Mouse (Mus musculus): ENCODE results near the gene Olfr215.
"Not testable (repeated sequence)": the region's sequence is repeated elsewhere in the genome, so short reads cannot be mapped to it uniquely, and the experiment has no call there.

Gene Olfr215

DNA sequence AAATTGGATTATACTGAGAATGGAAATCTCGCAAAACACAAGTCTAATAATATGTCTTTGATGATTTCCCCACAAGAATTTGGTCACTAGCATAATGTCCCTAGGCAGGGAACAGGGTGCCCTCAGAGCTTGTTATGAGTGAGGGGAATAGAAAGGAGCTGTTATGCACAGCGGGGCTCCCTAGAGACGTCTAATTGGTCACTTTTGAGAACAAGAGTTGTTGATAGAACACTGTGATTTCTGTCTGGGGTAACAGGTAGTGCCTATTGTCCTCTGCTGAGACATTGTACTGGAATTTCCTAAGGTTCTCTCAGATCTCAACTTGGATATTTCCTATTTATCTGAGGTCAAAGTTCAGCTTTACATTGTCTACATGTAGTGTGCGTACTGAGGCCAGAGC lies at the start of gene Olfr215:
Olfr215 (minus strand) TSS at position 101 of the 400 bp plus-strand sequence.
- in situ Hi-C loops (cut with MboI; ENCODE audit: low sequenced_read_pairs): no loop called here

DNA sequence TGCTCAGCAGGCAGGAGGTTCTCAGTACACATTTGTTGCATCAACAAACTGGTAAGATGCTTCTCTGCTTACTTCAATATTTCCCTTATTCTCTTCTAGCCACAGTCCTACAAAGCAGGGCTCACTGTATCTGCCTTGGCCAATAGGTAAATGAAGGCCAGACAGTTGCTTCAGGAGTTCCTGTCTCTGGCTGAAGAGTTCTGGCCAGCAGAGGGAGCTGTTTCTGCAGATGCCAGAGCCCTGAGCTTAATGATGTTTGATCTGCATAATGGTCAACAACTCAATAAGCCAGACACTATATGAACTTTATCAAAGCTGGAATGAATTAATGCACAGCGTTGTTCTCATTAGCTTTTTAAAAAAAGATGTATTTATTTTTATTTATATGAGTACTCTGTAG lies 48.1 kb upstream of the Olfr215 start:
- in situ Hi-C loops (cut with MboI; ENCODE audit: low sequenced_read_pairs): no loop called here

- in situ Hi-C loops (cut with MboI; ENCODE audit: low sequenced_read_pairs): no loop called here
Observed at GRCm38 (mm10) chr6:116629766-116630165, 45.8 kb upstream of the Olfr215 start.

DNA sequence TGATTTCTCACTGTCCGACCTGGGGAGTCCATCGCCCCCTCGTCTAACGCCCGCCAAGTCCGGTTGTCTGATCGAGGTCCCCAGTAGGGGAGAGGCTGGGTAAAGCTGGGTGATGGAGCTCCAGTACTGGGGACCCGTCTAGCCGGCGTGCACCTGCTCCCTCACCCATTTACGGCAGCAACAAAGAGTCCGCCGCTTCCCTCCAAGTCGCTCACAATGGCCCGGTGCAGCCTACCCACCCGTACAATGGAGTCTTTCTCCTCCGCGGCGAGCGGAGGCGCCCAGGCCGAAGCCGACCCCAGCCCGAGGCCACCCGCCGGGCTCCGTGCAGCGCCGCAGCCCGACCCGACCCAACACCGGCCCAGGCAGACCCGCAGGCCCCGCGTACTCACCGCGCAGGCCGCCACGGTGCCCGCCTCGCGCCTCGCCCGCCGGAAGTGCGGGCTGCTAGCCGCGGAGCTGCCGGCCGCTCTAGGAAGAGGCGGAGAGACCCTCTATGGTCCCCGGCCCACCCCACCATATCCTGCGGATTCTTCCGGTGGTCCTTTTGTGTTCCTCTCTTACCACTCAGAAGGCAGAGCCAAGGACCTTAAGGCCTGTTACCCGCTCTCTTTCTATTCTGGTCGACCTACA lies 44.7 kb upstream of the Olfr215 start, which contains the start of gene Zfp422:
Zfp422 (minus strand) TSS at position 461 of the 633 bp plus-strand sequence.
- in situ Hi-C loops (cut with MboI; ENCODE audit: low sequenced_read_pairs): no loop called here

DNA sequence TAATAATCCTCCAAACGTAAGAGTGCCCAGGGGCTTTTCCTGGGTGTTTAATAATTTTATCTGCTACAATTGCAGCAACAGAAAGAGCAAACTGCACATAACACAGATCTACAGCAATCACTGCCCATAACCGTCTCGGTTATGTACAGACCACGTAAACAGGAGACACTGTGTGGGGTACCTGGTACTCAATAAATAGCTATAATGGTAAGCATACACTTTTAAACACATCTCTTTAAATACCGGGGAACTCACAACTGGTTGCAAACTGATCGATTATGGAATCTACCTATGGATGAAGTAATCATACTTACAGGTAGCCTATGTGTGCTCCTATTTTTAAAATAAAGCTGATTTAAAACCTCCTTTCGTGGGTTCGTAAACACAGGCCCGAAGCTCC lies 44.1 kb upstream of the Olfr215 start:
- in situ Hi-C loops (cut with MboI; ENCODE audit: low sequenced_read_pairs): no loop called here

DNA sequence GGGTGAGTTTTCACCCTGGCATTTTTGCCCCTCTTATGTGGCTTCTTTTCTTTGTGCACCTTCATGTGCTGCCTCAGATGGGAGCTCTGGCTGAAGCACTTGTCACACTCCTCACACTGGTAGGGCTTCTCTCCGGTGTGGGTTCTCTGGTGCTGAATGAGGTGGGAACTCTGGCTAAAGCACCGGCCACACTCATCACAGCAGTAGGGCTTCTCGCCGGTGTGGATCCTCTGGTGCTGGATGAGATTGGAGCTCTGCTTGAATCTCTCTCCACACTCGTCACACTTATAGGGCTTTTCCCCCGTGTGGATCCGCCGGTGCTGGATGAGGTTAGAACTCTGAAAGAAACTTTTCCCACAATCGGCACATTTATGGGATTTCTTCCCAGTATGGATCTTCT lies 42.4 kb upstream of the Olfr215 start:
- in situ Hi-C loops (cut with MboI; ENCODE audit: low sequenced_read_pairs): not testable (repeated sequence)

DNA sequence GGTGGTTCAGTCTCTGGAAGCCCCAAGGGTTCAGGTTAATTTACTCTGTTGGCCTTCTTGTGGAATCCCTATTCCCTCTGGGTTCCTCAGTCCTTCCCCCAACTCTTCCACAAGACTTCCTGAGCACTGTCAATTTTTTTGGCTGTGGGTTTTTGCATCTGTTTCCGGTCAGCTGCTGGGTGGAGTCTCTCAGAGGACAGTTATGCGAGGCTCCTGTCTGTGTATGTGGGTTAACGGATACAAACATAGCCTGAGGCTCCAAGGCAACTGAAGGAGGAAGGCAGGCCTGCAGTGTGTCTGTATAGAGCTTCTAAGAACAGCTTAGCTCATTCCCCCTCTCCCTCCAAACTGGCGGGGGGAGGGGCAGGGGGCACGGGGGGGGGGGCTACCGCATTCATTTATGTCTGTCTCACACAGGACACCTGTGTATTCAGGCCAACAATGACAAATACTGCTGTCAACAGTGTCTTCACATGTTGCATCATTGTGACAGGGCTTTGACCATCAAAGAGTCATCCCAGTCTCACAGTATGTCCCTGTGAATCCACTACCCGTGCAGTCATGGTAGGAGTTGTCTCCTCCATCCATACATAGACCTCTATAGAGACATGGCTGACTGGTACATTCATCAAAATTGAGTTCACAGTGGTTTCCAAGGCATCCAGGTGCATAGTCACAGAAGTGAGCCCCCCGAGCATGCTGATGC lies 37.5 kb upstream of the Olfr215 start:
- in situ Hi-C loops (cut with MboI; ENCODE audit: low sequenced_read_pairs): no loop called here

- in situ Hi-C loops (cut with MboI; ENCODE audit: low sequenced_read_pairs): no loop called here
Observed at GRCm38 (mm10) chr6:116618073-116618472, 34.1 kb upstream of the Olfr215 start.

DNA sequence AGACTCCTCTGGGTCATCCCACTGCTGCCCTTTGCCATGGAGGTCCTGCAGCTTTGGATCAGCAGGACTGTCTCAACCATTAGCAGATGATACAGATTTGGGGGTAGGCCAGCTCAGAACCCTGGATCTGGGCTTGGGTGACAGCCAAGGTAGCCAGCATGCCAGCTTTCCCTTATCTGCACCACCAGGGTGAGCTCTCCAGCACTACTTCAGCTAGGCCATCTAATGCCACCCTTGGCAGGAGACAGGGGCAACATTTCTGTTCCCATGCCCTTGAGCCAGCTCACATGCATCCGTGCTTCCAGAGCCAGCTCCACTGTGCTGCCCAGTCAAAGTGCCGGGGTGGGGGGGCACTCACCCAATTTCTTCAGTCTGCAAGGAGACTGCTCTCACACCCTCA lies 31.7 kb upstream of the Olfr215 start:
- in situ Hi-C loops (cut with MboI; ENCODE audit: low sequenced_read_pairs): no loop called here

GRCm38 (mm10) chr6:116607230-116607629 lies 23.2 kb upstream of the Olfr215 start:
- in situ Hi-C loops (cut with MboI; ENCODE audit: low sequenced_read_pairs): no loop called here

DNA sequence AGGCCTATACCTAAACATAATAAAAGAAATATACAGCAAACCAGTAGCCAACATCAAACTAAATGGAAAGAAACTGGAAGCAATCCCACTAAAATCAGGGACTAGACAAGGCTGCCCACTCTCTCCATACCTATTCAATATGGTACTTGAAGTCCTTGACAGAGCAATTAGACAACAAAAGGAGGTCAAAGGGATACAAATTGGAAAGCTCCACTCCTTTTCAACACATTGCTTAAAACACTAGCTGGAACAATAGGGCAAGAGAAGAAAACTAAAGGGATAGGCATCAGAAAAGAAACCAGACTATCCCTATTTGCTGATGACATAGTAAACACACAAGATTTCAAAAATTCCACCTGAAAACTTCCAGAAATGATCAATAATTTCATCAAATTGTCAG lies 17.0 kb upstream of the Olfr215 start:
- in situ Hi-C loops (cut with MboI; ENCODE audit: low sequenced_read_pairs): not testable (repeated sequence)

- in situ Hi-C loops (cut with MboI; ENCODE audit: low sequenced_read_pairs): loop anchor here (10.0 to 25.0 kb wide), 2 partner anchors 135 to 533 kb away; no protein-coding TSS in a partner anchor
Observed at GRCm38 (mm10) chr6:116569834-116570233, 14.2 kb downstream of the Olfr215 start.

- in situ Hi-C loops (cut with MboI; ENCODE audit: low sequenced_read_pairs): loop anchor here (25.0 kb wide), 1 partner anchor 518 kb away; no protein-coding TSS in a partner anchor
Observed at GRCm38 (mm10) chr6:116554952-116555351, 29.0 kb downstream of the Olfr215 start.

DNA sequence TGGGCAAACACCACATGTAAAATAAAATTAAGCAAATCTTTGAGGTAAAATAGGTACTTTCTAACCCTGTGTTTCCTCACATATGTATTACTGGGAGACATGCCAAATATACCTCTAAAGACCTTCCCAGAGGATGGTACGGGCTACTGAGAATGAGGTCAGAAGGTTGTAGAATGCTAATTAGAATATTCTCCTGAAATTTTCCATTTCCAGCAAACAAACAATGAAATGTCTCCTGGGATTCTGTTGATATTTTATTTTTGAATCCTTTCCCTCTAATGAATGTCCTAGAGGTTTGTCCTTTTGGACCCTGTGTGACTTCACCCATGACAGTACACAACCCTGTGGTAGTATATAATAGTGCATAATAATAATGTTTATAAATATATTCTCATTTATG lies 30.1 kb downstream of the Olfr215 start, which contains the start of gene Olfr214:
Olfr214 (plus strand) TSS at position 301 of the 400 bp plus-strand sequence.
- in situ Hi-C loops (cut with MboI; ENCODE audit: low sequenced_read_pairs): loop anchor here (25.0 kb wide), 1 partner anchor 517 kb away; no protein-coding TSS in a partner anchor

DNA sequence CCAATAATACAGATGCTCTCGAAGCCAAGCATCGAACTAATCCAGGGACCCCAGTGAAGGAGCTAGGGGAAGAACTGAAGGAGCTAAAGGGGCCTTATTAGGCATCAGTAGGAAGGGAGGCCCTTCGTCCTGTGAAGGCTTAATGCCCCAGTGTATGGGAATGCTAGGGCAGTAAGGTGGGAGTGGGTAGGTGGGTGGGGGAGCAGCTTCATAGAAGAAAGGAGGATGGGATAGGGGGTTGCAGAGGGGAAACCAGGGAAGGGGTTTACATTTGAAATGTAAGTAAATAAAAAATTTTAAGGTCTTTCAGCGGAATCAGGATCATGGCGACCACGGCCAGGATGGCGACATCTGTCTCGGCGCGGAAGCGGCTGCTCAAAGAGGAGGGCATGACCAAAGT lies 33.2 kb downstream of the Olfr215 start, which contains the start of gene Gm5580:
Gm5580 (plus strand) TSS at position 301 of the 400 bp plus-strand sequence.
- in situ Hi-C loops (cut with MboI; ENCODE audit: low sequenced_read_pairs): loop anchor here (25.0 kb wide), 1 partner anchor 514 kb away; no protein-coding TSS in a partner anchor

GRCm38 (mm10) chr6:116542500-116542899 lies 41.5 kb downstream of the Olfr215 start:
- in situ Hi-C loops (cut with MboI; ENCODE audit: low sequenced_read_pairs): no loop called here

- in situ Hi-C loops (cut with MboI; ENCODE audit: low sequenced_read_pairs): no loop called here
Observed at GRCm38 (mm10) chr6:116538156-116538555, 45.8 kb downstream of the Olfr215 start, which contains the start of gene Olfr213. Gene Olfr213 (plus strand): TSS chr6:116538456.
